Mouse (Mus musculus) bone marrow macrophage, adult 2 months (primary cell): ENCODE results near the gene Scn5a.

Experiments used
- CTCF ChIP-seq: IDR thresholded peaks from 2 replicates; pipeline ENCODE4 v1.5.1; 2012; ENCODE audit warnings: low read depth, mild to moderate bottlenecking, low read length, moderate library complexity
- POLR2A ChIP-seq: IDR thresholded peaks from 2 replicates; pipeline ENCODE4 v1.6.1; 2012; ENCODE audit warnings: mild to moderate bottlenecking, low read depth, low read length, borderline replicate concordance

DNA sequence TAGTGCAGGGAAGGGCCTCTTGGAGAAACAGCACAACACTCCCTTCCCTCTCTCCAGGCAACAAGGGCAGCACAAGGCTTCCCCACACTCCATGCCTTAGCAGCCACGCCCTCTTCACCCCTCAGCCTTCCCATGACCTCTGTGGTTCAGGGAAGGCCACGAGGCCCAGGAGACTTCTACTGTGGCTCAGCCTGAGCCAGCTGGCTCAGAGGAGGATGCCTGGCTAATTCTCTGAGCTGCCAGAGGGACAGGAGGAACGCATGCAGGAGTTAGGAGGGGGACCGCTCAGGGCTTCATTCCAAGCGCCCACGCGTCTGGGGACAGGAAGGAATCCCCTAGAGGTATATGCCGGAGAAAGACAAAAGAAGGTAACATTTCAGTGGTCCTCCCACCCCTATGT lies 17.1 kb downstream of the Scn5a start:
- TF ChIP-seq POLR2A, result no peak
- no peak for TF ChIP-seq CTCF
